Mouse (Mus musculus): ENCODE measurements around the gene Ccl7.

Gene Ccl7

GRCm38 (mm10) chr11:82035356-82035755, 10.2 kb upstream of the Ccl7 start, which contains the start of gene Ccl2:
Ccl2 (plus strand) TSS chr11:82035571.
- in situ Hi-C loops (cut with MboI): no loop called here

- in situ Hi-C loops (cut with MboI): no loop called here
Measured at GRCm38 (mm10) chr11:82035857-82036256, 9.7 kb upstream of the Ccl7 start.

DNA sequence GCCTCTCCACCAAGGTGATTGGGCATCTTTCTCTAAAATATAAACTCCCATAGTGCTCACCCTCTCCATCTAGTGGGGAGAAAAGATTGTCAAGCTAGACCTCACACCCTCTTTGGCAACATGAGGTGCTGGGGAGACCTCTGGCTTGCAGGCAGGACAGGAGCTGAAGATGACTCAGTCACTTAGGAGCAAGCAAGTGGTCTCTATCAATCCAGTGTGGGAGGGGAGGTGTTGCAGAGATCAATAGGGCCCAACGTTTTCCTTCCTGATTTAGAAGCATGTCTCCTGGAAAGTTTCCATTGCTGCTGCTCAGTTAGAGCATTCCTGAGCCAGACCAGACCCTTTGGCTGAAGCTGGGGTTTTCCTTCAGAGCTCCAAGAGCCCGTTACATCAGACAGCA, 7.0 kb upstream of the Ccl7 start, which contains the start of gene Gm17268:
Gm17268 (minus strand) TSS at position 28 of the 400 bp plus-strand sequence.
- in situ Hi-C loops (cut with MboI): no loop called here

DNA sequence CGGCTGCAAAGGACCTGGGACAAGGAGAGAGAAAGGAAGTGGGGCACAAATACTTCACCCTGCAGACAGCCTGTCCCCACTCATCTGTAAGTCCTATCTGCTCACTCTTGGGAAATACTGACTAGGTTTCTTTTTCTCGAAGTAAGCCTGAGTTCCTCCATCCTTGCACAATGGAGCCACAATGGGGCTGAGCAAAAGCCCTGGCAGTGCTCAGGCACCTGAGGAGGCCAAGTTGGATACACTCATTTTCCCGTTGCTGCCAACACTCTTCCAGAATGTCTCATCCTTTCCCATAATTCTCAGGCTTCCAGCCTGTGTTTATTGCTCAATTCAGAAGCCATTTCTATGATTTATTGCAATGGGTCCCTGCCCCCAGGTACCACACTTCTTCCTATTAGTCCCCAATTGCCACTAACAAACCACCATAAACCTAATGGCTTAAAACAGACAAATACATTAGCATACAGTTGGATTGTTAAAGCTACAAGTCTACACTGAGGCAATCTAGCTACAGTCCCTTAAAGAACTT, 6.3 kb upstream of the Ccl7 start:
- in situ Hi-C loops (cut with MboI): no loop called here

DNA sequence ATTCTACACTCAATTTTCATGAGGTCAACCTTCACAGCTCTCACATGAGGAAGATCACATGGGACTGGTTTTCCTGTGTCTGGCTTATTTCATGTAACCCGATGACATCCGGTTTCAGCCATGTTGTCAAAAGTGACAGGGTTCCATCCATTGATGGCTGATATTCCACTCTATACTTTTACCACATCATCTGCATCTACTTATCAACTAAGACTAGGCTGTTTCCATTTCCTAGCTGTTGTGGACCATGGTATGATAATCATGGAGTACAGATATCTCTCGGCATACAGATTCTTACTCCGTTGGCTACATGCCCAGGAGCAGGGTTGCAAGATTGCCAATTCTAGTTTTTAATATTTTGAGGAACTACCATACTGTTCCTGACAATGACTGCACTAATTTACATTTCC, 3.8 kb upstream of the Ccl7 start:
- in situ Hi-C loops (cut with MboI): no loop called here

GRCm38 (mm10) chr11:82047746-82048415, 2.4 kb downstream of the Ccl7 start:
- in situ Hi-C loops (cut with MboI): no loop called here

DNA sequence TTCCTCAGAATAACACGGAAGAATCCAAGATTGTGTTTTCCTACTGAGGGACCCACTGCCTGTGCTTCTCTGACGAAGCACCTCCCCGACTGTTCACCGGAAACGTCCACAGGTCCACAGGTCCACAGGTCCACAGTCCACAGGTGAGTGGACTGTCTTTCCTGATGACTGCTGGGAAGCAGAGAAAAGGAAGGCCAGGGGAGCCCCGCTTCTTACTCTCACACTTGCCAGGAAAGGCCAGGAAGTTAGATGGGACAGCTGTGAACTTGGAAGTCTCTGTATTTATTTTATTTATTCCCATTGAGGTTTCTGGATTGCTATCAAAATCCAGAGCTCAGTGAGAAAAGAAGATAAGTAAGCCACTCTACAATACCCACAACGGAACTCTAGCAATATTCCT, 8.3 kb downstream of the Ccl7 start:
- in situ Hi-C loops (cut with MboI): no loop called here

DNA sequence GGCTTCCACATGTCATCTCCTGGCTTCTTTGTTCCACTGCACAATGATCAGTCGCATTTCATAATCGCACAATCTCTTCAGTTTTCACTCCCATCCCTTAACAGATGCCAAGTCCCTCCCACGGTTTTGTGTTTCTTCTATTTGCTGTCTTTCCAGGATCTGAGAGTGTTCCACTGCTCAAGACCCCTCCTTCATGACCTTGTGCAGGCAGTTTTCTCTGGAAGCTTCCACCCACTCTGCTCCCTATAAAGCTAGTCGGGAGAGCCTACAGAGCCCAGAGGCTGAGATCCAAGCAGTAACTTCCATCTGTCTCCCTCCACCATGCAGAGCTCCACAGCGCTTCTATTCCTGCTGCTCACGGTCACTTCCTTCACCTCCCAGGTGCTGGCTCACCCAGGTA, 12.1 kb downstream of the Ccl7 start, which contains the start of gene Ccl11:
Ccl11 (plus strand) TSS at position 178 of the 400 bp plus-strand sequence.
- in situ Hi-C loops (cut with MboI): no loop called here

- in situ Hi-C loops (cut with MboI): no loop called here
Measured at GRCm38 (mm10) chr11:82062226-82062625, 16.7 kb downstream of the Ccl7 start.

GRCm38 (mm10) chr11:82063454-82063853, 17.9 kb downstream of the Ccl7 start:
- in situ Hi-C loops (cut with MboI): no loop called here

DNA sequence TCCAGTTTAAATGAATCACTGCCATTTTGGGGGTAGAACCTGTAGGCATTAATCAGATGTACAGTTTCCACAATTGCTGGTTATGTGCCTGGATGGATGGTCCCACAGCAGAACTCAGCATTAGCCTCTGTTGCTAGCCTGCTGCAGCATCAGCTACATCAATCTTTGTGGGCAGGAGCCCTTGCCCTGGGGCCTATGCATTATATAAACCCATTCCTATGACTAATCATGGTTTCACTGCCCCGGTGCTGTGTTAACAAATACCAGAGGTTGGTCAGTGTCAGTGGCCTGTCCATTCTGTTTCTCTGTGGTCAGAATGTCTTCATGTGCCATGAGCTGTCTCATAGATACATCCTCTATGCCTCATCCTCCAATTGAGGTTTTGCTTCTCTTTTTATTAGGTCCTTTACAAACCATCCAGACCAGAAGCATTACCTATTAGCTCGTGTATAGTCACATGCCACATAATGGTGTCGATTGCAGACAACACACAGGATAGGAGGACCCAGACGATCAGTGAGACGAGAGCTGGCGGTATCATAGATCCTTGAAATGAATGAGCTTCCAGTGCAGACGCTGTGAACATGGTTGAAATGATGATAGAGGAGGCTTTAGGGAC, 21.6 kb downstream of the Ccl7 start:
- in situ Hi-C loops (cut with MboI): no loop called here

DNA sequence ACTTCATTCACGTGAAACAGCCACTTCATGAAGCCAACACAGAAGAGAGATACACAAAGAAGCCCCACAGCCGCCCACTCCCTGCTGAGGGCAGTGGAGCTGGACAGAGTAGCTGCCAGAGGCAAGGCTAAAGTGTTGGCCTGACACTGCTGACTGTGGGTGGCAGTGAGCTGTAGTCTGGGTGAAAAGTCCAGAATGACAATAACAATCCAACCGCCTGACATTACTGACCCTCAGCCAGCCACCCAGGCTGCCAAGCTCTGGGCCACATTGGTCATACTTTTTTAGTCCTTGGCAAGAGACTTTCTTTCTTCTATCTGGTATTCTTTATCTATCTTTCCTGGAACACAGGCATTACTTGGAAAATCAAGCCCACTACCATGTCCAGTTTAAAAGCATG, 25.6 kb downstream of the Ccl7 start:
- in situ Hi-C loops (cut with MboI): no loop called here

DNA sequence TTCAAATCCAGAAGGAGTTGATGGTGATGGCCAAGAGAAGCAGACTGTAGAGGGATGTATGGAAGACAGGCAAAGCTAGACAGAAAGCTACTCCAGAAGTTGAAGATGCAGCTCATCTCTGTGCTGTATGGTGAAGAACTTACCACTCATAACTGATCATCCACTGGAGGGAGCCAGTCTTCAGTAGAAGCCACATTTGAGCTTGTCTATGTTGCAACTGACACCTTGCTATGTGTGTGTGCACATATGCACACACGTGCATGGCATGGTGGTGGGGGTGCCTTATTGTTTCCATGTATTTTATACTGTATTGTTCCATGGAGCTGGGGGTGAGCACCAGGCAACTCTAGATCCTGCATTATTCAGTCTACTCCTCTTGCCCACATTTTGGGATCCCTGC, 26.9 kb downstream of the Ccl7 start:
- in situ Hi-C loops (cut with MboI): no loop called here

DNA sequence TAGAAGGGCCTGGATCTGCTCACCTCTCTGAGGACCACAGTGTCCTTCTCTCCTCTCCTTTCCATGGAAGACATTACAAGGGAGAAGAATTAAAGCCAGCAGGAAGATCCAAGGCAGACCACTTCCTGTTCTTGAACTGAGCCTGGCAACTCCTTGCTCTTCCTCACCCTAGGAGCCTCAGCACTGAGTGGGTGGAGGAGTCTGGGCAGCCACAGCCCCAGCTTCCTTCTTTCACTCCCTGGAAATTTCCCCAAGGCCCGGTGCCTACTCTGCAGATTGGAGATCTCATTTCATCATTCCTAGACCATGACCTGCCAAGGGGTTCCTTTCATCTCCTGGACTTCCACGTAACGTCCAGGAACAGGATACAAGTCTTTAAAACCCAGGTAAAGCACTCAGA, 27.5 kb downstream of the Ccl7 start:
- in situ Hi-C loops (cut with MboI): no loop called here

GRCm38 (mm10) chr11:82073686-82074085, 28.2 kb downstream of the Ccl7 start:
- in situ Hi-C loops (cut with MboI): no loop called here

DNA sequence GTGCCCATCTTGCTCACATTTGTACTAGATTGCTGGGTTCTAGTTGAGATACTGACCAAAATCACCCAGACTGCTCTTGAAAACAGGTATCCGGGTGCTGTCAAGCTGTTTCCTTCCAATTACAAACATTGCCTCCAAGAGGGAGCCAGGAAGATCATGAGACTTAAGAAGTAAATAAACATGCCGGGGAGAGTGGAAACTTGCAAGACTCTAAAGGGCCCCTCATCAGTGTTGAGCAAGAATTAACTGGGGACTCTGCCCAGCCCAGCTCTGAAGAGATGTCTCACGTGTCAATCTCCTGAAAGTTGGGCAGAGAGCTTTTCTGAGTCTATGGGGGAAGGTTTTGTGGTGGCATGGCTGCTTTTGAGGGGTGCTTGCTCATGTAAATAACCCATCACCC, 31.5 kb downstream of the Ccl7 start:
- in situ Hi-C loops (cut with MboI): no loop called here

DNA sequence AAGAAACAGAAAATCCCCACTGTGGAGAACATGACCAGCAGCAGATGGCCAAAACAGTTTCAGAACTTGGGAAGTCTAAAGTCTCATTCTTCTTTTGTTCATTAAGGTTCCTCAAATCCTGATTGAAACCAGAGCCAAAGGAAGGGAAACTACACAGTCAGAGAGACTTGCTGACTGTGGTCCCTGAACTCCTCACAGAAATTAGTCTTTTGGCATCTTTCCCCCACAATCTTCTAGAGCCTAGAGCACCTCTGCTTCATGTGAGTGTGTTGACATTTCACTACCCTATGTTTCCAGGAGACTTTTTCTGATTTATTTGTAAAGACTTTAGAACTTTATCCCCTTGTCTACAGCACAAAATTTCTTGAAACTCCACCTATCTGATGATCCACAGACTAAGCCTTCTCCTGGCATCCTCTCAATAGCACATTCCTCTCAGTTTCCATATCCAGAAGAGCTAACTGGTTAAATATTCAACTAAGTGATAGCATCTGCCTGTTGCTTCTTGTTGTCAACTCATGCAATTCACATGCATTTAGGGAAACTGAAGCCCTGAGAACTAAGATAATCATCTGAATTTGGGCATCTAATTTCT, 32.7 kb downstream of the Ccl7 start:
- in situ Hi-C loops (cut with MboI): no loop called here

DNA sequence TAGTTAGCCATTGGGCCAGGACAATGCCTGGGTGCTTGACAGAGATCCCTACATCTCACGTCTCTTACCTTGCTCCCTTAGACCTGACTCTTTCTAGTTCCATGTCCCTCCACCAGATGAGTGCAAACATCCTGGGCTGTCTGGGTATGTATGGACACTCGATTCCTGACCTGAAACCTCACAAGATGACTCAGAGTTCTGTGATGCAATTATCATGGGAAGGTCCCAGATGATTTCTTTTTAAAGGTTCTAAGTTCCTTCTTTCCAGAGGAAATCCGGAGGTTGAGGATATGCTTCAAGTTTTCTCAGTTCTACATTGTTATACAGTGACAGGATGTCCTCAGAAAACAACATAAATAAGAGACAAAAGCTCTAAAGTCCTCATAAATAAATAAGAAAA, 35.4 kb downstream of the Ccl7 start:
- in situ Hi-C loops (cut with MboI): no loop called here

DNA sequence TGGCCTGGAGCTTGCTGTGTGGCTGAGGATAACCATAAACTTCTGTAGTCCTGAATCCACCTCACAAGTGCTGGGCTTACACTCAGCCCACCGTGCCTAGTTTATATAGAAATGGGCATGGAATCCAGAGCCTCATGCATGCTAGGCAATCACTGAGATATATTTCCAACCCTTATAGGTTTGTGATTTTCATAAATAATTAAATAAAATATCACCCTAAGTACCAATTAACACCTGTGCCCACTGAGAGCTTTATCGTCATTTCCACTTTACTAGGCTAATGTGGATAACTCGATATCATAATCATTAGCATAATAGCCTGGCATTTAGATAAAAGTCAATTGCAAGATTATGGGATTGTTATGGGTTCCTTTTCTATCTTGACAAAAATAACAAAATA, 38.8 kb downstream of the Ccl7 start:
- in situ Hi-C loops (cut with MboI): no loop called here

Measured in mature B cell (primary cell).